Mouse (Mus musculus) liver, embryonic 11.5 days (tissue): ENCODE measurements around the gene Dcaf5. TPM values are rescaled to one million over a fixed set of nuclear protein-coding genes. Genes with fewer than 3 reads are reported as not detected.

ENCODE experiments used
- ATAC-seq: fragments of 200-750 bp; cut with Nextera tagmentation; replicated peaks from 2 replicates; pipeline ENCODE4 v1.8.0; 2017; ENCODE audit warnings: moderate number of reproducible peaks, mild to moderate bottlenecking, moderate TSS enrichment, moderate library complexity; ENCODE audit not compliant: low FRiP score
- DNase-seq: peaks from one replicate; pipeline ENCODE4 v3.0.0-alpha.2; 2017; ENCODE audit warnings: low spot score
- H3K27ac ChIP-seq: fragments of 300-500 bp; sonication (generic); 2 replicates; pipeline ENCODE4 v1.5.1; 2014; ENCODE audit warnings: mild to moderate bottlenecking, low read depth, low read length, control low read depth
- H3K27me3 ChIP-seq: fragments of 300-500 bp; sonication (generic); replicated peaks from 2 replicates; pipeline ENCODE4 v1.6.1; 2014; ENCODE audit warnings: low read length, mixed read lengths; ENCODE audit not compliant: control insufficient read depth, insufficient read depth
- H3K36me3 ChIP-seq: fragments of 300-500 bp; sonication (generic); 2 replicates; pipeline ENCODE4 v1.6.1; 2014; ENCODE audit warnings: mild to moderate bottlenecking, low read length, moderate library complexity, mixed read lengths; ENCODE audit not compliant: control insufficient read depth, insufficient read depth
- H3K4me1 ChIP-seq: fragments of 300-500 bp; sonication (generic); replicated peaks from 2 replicates; pipeline ENCODE4 v1.6.1; 2014; ENCODE audit warnings: low read length, mixed read lengths; ENCODE audit not compliant: control insufficient read depth, insufficient read depth
- H3K4me2 ChIP-seq: fragments of 300-500 bp; sonication (generic); 2 replicates; pipeline ENCODE4 v1.6.1; 2014; ENCODE audit warnings: mild to moderate bottlenecking, control low read depth, moderate library complexity
- H3K4me3 ChIP-seq: fragments of 300-500 bp; sonication (generic); 2 replicates; pipeline ENCODE4 v1.5.1; 2014; ENCODE audit warnings: low read depth, low read length, control low read depth
- H3K9ac ChIP-seq: fragments of 300-500 bp; sonication (generic); 2 replicates; pipeline ENCODE4 v1.6.1; 2014; ENCODE audit warnings: low read depth, low read length, control low read depth
- H3K9me3 ChIP-seq: fragments of 300-500 bp; sonication (generic); 2 replicates; pipeline ENCODE4 v1.6.1; 2016; ENCODE audit warnings: low read length, inconsistent platforms, mixed read lengths; ENCODE audit not compliant: control insufficient read depth
- WGBS: fragments of 180-500 bp; shearing (Covaris S2); extraction: QIAGEN DNeasy Blood & Tissue Kit; methylation state at CpG from one replicate; pipeline ENCODE4 v1.1.7; 2014; 5-methylcytosine and 5-hydroxymethylcytosine counted together
- polyA plus RNA-seq: library from polyadenylated mRNA; unstranded; fragments of >200 nt; fragmentation: Nextera tagmentation; extraction: Ambion mirVana; gene quantifications from 2 replicates; pipeline ENCODE4 v1.2.1, GENCODE M21; 2014

The Dcaf5 gene
- polyA plus RNA-seq, 1 experiment from 2014 or later: 5.1 TPM

DNA sequence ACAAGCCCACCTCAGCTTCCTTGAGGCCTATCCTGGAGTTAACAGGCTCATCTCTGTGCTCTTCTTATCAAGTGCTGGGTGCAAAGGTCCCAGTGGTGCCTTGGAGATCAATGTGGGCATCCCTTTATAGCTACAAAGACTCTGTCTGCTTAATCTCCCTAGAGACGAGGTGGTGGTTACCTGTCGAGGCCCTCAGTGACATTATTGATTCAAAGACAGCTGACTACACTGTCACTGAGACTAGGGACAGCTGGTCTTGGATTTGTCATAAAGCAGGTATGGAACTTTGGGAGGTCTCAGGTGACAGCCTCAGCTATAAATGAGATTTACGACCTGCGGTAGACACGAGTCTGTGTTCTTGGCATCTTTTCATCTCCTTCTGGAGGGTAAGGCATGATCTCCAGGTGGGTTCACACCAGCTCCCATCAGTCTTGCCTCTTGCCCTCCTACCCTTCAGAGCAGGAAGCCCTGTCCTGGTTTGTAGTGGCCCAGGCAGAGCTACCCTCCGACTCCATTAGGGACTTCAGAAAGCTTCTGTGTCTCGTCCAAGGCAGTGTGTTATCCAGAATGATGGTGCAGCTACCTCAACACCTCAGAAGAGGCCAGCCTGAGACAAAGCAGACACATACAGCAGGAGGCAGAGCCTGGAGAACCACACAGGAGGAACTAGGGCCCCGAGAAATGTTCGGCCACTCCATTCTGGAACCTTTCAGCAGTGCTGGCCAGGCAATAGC is 112.2 kb downstream of the Dcaf5 start:
- WGBS: 67% methylated on average over 9 of the region's 9 CpGs

DNA sequence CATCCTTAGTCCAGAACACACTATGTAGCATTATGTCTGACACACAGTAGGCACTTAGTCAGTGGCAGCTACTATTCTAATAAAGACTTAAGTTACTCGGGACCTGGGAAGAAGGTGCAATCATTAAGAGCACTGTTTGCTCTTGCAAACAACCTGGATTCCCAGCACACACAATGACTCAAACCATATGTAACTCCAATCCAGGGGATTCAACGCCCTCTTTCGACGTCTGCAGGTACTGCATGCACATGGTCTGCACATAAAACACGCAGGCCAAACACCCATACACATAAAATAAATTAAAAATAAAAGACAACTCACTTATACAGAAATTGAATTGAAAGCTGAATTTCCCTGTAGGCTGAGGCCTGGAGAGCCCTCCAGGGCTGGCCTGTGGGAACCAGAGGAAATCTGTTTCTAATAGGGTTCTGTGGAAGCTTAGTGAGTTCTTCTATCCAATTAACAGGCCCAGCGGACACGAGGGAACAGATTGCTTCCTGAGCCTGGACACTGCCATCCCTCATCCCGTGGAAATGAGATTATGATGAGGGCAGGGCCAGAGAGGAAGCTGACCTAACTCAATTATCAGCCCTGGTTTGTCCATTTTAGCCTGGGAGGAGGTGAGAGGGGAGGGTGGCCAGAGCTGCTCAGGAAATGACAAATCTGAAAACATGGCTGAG is 112.9 kb downstream of the Dcaf5 start:
- ATAC-seq: no peak
- no peak for DNase-seq
- Histone ChIP-seq H3K36me3 (no peaks in the 10 kb centered on the region), H3K4me1 (peaks cover 9% of the 10 kb centered on the region), H3K9ac (no peak overlapping the region), H3K27ac (no peak overlapping the region), H3K4me2 (no peak overlapping the region), H3K9me3 (no peaks in the 10 kb centered on the region), H3K4me3 (no peak overlapping the region), H3K27me3 (no peaks in the 10 kb centered on the region)
- 60% methylated on average over 8 of the region's 8 CpGs for WGBS

More for the DNA sequence above, 112.2 kb downstream of the Dcaf5 start:
- DNase-seq: no peak
- ATAC-seq: no peak
- Histone ChIP-seq H3K27me3 (no peaks in the 10 kb centered on the region), H3K36me3 (no peaks in the 10 kb centered on the region), H3K4me2 (no peak overlapping the region), H3K4me3 (no peak overlapping the region), H3K4me1 (peaks cover 9% of the 10 kb centered on the region), H3K9ac (no peak overlapping the region), H3K27ac (no peak overlapping the region), H3K9me3 (no peaks in the 10 kb centered on the region)

DNA sequence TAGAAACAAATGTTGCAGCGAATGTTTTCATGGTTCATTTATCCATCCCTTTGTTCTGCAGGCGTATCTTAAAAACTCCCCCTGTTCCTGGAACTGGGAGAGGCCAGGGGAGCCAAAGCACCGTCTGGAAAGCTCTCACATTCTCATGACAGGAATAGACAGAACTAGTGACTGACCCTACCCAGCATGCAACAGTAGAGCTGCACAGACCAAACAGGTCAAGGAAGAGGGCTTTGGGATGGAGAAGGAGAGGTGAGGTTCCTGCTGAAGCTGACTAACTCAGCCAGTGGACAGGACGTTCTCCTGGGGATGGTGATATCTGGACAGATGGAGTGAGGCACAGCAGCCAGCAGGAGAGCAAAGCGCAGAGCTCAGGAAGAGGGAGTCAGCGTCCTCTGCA is 113.9 kb downstream of the Dcaf5 start:
- no peaks in the 10 kb centered on the region for H3K27me3 ChIP-seq
- H3K4me3 ChIP-seq: no peak overlapping the region
- no peaks in the 10 kb centered on the region for H3K36me3 ChIP-seq
- no peak overlapping the region for H3K27ac ChIP-seq
- 69% methylated on average over 6 of the region's 6 CpGs for WGBS
- ATAC-seq: no peak
- no peak for DNase-seq
- no peak overlapping the region for H3K9ac ChIP-seq
- no peaks in the 10 kb centered on the region for H3K9me3 ChIP-seq
- no peak overlapping the region for H3K4me2 ChIP-seq
- H3K4me1 ChIP-seq: peaks cover 9% of the 10 kb centered on the region

DNA sequence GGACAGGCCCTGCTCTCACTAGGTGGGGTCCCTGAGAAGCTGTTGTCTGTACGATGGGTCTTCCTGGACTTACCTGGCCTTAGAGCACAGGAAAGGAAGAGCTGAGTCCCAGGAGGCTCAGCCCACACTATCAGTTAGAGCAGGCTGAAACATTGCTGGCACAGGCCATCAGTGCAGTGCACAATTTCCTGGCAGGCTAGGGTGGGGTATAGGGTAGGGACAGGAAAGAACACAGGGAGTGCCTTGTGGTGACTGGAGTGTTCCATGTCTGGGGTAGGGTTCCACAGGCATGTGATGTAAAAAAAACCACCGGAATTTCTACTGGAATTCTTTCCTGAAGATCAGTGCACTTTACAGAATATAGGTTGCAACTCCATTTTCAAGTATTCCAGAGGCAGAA is 117.3 kb downstream of the Dcaf5 start:
- no peak for ATAC-seq

DNA sequence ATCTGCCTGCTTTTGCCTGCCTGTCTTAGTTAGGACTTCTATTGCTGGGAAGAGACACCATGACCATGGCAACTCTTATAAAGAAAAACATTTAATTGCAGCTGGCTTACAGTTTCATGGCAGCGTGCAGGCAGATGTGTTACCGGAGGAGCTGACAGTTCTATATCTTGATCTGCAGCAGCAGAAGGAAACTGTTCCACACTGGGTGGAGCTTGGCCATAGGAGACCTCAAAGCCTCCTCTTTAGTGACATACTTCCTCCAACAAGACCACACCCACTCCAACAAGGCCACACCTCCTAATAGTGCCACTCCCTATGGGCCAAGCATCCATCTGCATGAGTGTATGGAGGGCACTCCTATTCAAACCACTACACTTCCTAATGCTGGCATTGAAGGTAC is 121.1 kb downstream of the Dcaf5 start:
- H3K27ac ChIP-seq: no peak overlapping the region
- 70% methylated on average over 2 of the region's 2 CpGs for WGBS
- H3K9me3 ChIP-seq: no peaks in the 10 kb centered on the region
- H3K9ac ChIP-seq: no peak overlapping the region
- DNase-seq (no peak), ATAC-seq (no peak; the same call in 1 of the 2 replicates)
- H3K4me3 ChIP-seq: no peak overlapping the region
- H3K4me2 ChIP-seq: no peak overlapping the region
- no peaks in the 10 kb centered on the region for H3K36me3 ChIP-seq
- no peaks in the 10 kb centered on the region for H3K27me3 ChIP-seq
- no peaks in the 10 kb centered on the region; the same call in 1 of the 2 replicates for H3K4me1 ChIP-seq

More for the DNA sequence above, 117.3 kb downstream of the Dcaf5 start:
- Histone ChIP-seq H3K9me3 (no peaks in the 10 kb centered on the region), H3K4me2 (no peak overlapping the region), H3K27ac (no peak overlapping the region), H3K4me1 (peaks cover 2% of the 10 kb centered on the region), H3K36me3 (no peaks in the 10 kb centered on the region), H3K27me3 (no peaks in the 10 kb centered on the region), H3K4me3 (no peak overlapping the region), H3K9ac (no peak overlapping the region)
- DNase-seq: no peak
- WGBS: 66% methylated on average over 2 of the region's 2 CpGs

DNA sequence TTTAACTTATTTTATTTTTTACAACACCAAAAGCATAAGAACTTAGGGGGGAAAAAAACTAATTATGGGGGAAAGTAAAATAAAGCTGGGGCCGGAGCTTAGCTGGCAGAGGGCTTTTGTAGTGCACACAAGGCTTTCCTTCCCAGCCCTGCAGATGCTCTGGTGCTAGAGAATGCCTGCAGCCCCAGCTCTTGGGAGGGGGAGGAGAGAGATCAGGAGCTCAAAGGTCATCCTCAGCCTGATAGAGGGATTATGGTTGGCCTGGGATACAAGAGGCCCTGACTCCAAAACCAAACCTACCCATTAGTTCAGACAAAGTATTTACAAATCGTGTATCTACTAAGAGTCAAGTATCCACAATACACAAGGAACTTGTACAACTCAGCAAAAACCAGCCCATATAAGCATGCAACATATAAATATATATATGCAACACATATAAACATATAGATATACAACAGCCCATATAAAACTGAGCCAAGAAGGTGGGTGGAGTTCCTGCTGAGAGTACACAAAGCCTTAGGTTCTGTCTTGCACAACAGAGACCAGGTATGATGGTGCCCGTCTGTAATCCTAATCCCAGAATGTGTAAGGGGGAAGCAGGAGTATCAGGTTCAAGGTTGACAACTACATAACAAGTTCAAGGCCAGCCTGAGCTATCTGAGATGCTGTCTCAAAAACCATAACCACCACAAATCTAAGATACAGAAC is 124.3 kb downstream of the Dcaf5 start:
- ATAC-seq: no peak
- Histone ChIP-seq H3K36me3 (no peaks in the 10 kb centered on the region), H3K4me1 (no peaks in the 10 kb centered on the region), H3K27ac (no peak overlapping the region), H3K9me3 (no peaks in the 10 kb centered on the region), H3K4me2 (no peak overlapping the region), H3K27me3 (no peaks in the 10 kb centered on the region), H3K4me3 (no peak overlapping the region), H3K9ac (no peak overlapping the region)
- WGBS: 72% methylated on average over 3 of the region's 3 CpGs
- no peak for DNase-seq

DNA sequence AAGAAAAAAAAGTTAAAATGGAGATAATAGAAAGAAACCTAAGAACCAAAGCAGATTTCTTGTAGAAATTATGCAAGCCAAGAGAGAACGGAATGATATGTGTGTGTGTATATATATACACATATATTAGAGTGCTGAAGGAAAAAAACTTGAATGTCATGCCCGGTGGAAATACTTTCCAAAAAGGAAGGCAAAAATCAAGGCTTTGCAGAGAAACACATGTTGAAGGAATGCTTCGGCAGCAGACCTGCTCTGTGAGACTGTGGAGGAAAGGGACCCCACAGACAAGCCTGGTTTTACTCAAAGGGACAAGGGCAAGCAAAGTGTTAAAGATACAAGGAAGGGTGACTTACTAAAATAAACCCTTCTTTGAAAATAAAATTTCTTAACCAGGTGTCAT is 128.8 kb downstream of the Dcaf5 start:
- no peak overlapping the region for H3K9ac ChIP-seq
- no peak for DNase-seq
- no peak for ATAC-seq
- H3K4me1 ChIP-seq: no peaks in the 10 kb centered on the region
- H3K4me2 ChIP-seq: no peak overlapping the region
- H3K27ac ChIP-seq: no peak overlapping the region
- H3K9me3 ChIP-seq: no peaks in the 10 kb centered on the region
- no peaks in the 10 kb centered on the region for H3K36me3 ChIP-seq
- 75% methylated on average over 3 of the region's 3 CpGs for WGBS
- no peak overlapping the region for H3K4me3 ChIP-seq
- no peaks in the 10 kb centered on the region for H3K27me3 ChIP-seq

DNA sequence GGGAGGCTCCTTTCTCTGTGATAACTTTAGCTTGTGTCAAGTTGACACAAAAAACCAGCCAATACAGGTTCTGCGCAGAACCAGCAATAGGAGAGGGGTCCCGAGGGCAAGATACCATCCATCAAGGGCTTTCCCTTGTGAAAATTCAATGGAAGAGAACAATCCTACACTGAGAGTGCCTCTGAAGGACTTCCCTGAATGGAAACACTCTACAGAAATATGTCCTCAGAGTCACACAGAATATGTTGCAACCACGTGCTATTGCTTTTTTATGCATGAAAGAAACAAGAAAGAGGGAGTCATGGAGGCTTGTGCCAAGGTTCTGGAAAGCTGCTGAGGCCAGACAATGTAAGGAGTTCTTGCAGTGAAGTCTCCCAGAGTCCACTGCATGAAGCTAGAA is 131.9 kb downstream of the Dcaf5 start:
- no peak overlapping the region for H3K27ac ChIP-seq
- DNase-seq (no peak), ATAC-seq (no peak)
- H3K27me3 ChIP-seq: no peaks in the 10 kb centered on the region
- no peak overlapping the region for H3K4me3 ChIP-seq
- 90% methylated on average over 3 of the region's 3 CpGs for WGBS
- H3K4me1 ChIP-seq: no peaks in the 10 kb centered on the region
- no peaks in the 10 kb centered on the region for H3K36me3 ChIP-seq
- H3K9me3 ChIP-seq: no peaks in the 10 kb centered on the region
- no peak overlapping the region for H3K4me2 ChIP-seq
- no peak overlapping the region for H3K9ac ChIP-seq
